Mouse (Mus musculus) gastrocnemius, adult 8-10 months (tissue): ENCODE measurements around the gene Slc41a3. TPM values are rescaled to one million over a fixed set of nuclear protein-coding genes. Genes with fewer than 3 reads are reported as not detected.

Source experiments
- DNase-seq, 2 experiments: peaks; one replicate each; pipeline ENCODE4 v3.0.0; 2022; ENCODE audit warnings: low spot score in 2 of 2
- total RNA-seq, 4 experiments: library from RNA; stranded (reverse); gene quantifications; 2 replicates each; pipeline ENCODE4 v1.2.4; 2022

The Slc41a3 gene
- total RNA-seq, 4 experiments from 2014 or later, result 60.8 to 78.9 (median 75.8) TPM

DNA sequence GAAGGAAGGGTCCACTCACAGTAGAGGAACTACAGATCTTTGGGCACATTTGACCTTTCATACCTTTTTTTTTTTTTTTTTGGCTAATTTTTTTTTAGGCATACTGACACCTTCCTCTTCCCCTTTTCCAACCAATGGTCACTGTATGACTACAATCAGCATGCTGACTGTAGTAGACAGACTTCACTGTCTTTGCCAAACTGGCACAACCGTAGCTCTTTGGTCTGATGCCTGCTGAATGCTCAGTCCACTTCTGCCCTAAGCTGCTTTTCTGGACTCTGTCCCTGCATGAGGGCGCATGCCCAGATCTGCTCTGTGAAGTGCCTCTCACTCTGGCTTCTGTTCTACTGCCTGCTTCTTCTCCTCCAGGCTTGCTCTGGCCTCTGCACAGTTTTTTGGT, 6.9 kb upstream of the Slc41a3 start:
- DNase-seq, result no peak

DNA sequence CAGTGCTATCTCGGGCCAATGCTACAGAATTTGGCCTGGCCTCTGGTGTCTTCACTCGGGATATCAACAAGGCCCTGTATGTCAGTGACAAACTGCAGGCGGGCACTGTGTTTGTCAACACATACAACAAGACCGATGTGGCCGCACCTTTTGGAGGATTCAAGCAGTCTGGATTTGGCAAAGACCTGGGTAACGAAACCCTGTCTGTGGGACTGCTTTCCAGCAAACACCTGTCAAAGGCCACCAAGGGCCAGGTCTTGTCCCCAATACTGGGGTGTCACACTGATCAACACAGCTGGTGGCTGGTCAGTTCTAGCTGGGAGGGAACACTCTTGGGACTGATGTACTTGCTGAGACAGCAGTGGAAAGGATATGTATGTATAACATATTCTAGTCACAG, 6.3 kb upstream of the Slc41a3 start:
- no peak for DNase-seq

DNA sequence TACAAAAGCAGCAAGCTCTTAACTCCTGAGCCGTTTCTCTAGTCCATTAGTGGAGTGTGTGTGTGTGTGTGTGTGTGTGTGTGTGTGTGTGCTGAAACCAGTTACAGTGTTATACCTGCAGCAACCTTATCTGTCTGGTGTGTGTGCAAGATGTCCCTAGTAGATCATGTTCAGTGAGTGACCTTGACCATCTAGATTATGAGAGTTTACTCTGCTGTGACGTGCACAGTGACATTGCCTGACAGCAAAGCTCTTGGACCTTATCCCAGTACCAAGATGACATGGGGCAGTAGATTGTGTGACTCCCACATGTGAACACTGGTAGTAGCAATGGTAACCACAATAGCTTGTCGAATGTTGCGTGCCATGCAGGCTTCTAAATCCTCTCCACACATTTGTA, 4.2 kb upstream of the Slc41a3 start:
- no peak for DNase-seq

DNA sequence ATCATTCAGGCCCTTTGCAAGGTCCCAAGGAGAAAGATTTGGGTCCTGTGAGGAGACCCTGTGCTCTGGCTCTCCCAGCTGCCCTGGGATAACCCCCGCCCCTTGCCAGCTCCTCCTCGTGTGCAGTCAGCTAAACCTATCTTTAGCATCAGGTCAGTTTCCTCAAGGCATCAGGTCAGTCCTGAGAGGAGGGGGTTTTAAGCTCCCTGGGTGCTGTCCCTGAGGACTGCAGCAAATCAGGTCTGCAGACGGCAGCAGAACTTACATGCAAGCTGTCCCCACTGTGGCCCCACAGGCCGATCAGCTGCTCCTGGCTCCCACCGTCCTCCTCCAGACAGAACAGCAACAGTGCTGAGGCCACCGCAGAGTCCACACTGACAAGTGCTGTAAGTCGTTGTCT, 2.8 kb upstream of the Slc41a3 start:
- DNase-seq, result peak; percentile 59 to 70

DNA sequence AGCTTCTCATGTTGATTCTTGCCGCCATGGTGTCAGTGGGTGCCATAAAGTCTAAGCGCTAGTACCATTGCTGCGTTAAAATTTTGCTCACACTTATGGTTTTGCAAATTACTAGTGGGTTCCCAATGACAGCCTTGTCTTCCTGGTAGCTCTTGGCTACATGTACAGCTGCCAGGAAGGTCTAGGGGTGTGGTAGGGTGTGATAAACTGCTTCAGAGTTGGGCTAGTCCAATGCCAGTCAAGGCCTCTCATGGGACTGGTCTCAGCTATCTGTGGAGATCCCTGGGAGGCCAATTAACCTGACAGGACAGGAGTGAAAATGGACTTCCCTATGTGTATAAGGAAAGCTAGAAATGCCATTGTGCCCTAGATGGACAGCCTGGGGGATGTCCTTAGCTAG, 2.2 kb upstream of the Slc41a3 start:
- no peak for DNase-seq

- no peak for DNase-seq
Measured at GRCm38 (mm10) chr6:90603126-90603525, 1.4 kb upstream of the Slc41a3 start.

DNA sequence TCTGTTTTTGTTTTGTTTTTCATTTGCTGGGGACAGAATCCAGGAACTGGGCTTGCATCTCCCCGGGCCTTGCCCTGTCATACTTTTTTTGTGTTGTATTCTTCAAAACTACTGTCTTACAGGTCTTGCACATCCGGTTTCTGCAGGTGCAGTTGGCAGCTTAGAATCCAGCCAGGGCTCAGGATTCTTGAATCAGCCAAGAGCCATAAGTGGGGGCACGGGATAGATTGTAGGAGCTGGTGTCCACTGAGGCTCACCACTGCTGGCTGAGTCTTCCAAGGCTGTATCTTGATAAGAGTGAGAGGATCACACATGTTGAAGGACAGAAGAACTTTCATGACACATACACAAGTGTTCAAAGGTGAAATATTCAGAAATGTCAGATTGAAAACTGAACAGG, 395 bp upstream of the Slc41a3 start:
- no peak for DNase-seq

GRCm38 (mm10) chr6:90605298-90605665, 757 bp downstream of the Slc41a3 start:
- DNase-seq, result no peak

DNA sequence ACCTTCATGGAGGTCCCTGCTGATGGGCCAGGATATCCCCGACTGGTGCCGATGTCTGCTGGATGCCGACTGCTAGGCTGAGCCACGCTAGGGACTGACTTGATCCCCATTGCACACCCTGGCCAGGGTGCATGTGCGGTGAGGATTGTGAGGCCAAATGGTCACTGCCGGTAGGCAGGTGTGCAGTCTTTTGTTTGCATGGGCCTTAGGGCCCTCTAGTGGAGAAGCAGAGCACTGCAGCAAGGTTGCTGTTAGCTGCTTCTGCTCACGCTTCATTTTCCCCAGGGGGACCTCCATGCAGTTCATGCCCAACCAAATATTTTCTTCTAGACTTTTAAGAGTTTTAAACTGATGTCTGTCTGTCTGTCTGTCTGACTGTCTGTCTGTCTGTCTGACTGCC, 2.0 kb downstream of the Slc41a3 start:
- DNase-seq, result peak in 1 of 2 experiments; percentile 58

- DNase-seq, result no peak
Measured at GRCm38 (mm10) chr6:90607196-90607595, 2.7 kb downstream of the Slc41a3 start.

DNA sequence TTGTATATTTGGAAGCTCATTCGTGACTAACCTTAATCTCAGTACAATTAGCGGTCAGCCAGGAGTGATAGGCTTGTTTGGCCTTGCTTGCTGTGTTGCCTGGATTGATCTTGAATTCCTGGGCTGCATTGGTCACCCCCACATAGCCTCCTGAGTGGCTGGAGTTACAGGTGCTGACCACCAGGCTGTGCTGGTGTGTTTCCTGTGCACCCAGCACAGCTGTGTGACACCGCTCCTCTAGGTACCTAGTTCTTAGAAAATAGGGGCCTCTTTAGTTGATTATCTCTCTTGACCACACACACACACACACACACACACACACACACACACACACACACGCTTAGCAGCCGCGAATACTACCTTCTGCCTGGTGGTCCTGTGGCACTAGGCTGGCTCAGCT, 3.7 kb downstream of the Slc41a3 start:
- no peak for DNase-seq

- DNase-seq, result no peak
Measured at GRCm38 (mm10) chr6:90610248-90610647, 5.7 kb downstream of the Slc41a3 start.

DNA sequence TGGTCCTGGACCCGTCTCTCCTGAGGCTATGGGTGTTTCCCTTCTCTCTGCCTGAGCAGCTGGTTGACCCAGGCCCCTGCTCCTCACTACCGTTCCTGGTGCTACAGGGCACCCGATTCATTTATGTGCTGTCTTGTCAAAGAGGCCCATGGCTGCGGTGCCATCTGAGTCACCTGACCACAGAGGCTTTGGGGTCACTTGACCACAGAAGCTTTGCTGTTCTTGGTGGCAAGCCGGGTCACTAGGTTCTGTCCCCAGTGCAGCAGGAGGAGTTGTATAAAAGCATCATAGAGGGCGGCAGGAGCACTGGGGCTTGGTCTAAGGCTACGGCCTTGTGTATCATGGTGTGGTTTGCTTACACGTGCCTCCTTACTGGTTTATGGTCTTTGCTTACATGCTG, 8.8 kb downstream of the Slc41a3 start:
- no peak for DNase-seq

GRCm38 (mm10) chr6:90615362-90615761, 10.8 kb downstream of the Slc41a3 start:
- DNase-seq, result no peak

- DNase-seq, result peak in 1 of 2 experiments; percentile 52
Measured at GRCm38 (mm10) chr6:90615991-90616390, 11.5 kb downstream of the Slc41a3 start.

DNA sequence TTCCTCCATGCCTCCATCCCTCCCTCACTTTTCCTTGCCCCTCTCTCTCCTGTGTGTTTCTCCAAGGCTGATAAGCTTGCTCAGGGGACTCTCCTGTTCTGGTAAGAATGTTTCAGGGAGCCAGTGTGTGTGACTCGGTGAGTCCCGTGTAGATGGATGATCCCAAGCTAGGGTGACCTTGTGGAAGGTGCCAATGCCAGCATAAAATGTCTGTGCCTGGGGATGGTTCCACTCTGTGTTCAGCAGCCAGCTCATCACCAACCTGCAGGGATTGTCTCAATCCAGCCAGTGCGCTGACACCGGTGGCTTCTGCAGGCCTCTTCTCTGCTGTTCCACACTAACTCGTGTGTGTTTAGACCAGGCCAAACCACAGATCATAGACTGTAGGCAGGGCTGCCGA, 12.0 kb downstream of the Slc41a3 start:
- no peak for DNase-seq

DNA sequence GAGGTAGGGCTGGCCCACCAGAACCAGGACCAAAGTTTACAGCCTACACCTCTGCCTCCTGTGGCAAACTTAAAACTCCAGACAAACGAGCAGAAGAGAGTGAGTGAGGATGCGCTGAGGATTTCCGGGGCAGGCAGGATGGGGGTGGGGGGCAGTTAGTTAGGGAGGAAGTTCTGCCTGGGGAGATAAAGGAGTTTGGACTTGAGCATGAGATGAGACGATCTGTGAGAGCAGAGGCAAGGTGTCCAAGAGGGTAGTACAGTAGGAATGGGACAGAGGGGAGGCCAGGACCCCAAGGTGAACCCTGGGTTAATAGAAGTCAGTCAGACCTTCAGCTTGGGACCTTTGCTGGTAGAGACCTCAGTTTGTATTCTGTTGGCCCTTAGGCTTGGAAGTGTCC, 13.7 kb downstream of the Slc41a3 start:
- DNase-seq, result no peak

GRCm38 (mm10) chr6:90618821-90619636, 14.5 kb downstream of the Slc41a3 start:
- no peak for DNase-seq

DNA sequence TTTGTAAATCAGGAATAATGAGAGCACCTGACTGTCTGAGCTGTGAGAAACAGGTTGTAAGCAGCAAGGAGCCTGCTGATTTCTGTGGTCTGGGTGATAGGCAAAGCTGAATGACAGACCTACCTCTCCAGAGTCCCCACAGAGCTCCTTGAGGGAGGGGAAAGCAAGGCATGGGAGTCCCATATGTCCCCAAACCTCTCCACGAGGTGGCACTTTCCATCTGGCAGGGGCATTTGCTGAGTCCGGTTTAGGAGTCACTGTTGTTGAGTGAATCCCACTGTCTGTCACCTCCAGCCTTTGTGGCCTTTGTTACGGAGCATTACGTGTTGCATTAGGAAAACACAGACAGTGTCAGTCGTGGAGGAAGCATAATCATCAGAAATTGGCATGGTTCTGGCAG, 15.4 kb downstream of the Slc41a3 start:
- DNase-seq, result no peak

GRCm38 (mm10) chr6:90620791-90621583, 16.5 kb downstream of the Slc41a3 start:
- no peak for DNase-seq

DNA sequence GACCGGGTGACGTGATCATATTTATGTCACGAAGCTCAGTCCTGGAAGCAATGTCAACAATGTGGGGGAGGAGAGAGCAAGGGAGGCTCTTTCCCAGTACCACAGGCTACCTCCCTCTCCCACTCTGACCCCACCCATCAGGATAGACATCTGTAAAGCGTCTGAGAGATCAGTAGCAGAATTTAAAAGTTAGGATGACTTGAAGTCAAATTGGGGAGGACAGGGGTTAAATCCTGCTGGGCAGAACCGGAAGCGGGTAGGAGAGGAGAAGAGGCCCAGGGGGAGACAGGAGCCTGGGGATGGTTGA, 17.0 kb downstream of the Slc41a3 start:
- no peak for DNase-seq

GRCm38 (mm10) chr6:90622758-90623455, 18.4 kb downstream of the Slc41a3 start:
- no peak for DNase-seq
